Mouse (Mus musculus) C2C12 (cell line): Measurements from ENCODE around the gene Dnajb7.

Experiments used
- CTCF ChIP-seq: IDR thresholded peaks from one replicate; pipeline ENCODE4 v1.5.1; 2011; ENCODE audit not compliant: control insufficient read depth, insufficient read depth, insufficient read length
- MAX ChIP-seq: IDR thresholded peaks from one replicate; pipeline ENCODE4 v1.6.1; 2011; ENCODE audit warnings: mild to moderate bottlenecking, control low read depth
- USF1 ChIP-seq: IDR thresholded peaks from one replicate; pipeline ENCODE4 v1.6.1; 2011; ENCODE audit warnings: low read depth, mild to moderate bottlenecking, control low read depth, moderate library complexity

DNA sequence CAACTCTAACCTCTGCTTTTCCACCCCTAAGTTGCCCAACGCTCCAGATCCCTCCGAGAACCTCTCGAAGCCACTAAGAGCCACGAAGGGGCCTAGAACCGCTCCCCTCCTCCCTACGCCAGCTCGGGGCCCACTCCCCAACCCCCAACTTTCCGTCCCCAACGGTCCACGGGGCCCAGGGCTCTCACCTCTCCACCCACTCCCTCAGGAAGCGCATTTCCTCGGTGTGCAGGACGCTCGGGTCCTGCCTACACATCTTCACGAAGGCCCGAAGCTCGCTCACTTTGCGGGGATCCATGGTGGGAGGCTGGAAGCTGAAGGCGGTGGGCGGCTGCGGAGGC lies 8.8 kb downstream of the Dnajb7 start:
- TF ChIP-seq USF1 (no peak), CTCF (no peak), MAX (no peak)
